Mouse (Mus musculus): Measurements from ENCODE around the gene Spred2. TPM values are rescaled to one million over a fixed set of nuclear protein-coding genes. Genes with fewer than 3 reads are reported as not detected.

The Spred2 gene
- total and polyA plus RNA-seq, 3 experiments = 7.8 to 76.0 (median 25.9) TPM

DNA sequence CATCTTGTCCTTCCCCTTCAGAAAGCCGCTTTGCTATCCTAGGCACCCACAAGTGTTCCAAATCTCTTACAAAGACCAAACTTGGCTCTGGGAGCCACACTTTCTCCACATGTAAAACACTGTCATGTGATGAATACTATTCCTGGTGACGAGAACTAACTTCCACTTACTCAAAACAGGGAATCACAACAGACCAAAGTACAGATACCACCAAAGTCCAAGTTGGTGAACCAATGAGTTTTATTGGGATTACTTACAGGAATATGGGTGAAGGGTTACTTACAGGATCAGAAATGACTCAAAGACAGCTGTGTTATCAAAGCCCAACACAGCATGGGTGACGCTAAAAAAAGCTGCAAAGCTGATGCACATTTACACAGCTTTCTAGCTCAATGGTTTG is 30.9 kb upstream of the Spred2 start:
- DNase-seq (ENCODE audit: low read depth, low spot score) = no peak
- Histone ChIP-seq H3K27ac (ENCODE audit: control insufficient read depth, low read depth, low read length) (no peak overlapping the region), H3K4me1 (ENCODE audit: control insufficient read depth in 1 of 2, insufficient read depth in 2 of 2, low read length in 2 of 2) (no peaks in the 10 kb centered on the region; a peak in 1 of 4 replicates), H3K9me3 (replicated peaks; ENCODE audit: insufficient read depth, low read length) (no peaks in the 10 kb centered on the region), H3K79me2 (ENCODE audit: control insufficient read depth, insufficient read depth, low read length, poor library complexity) (no peaks in the 10 kb centered on the region), H3K4me3 (ENCODE audit: control insufficient read depth in 1 of 2, insufficient read depth in 1 of 2, low read depth in 2 of 2, low read length in 2 of 2) (no peak overlapping the region), H3K9ac (ENCODE audit: control insufficient read depth, low read depth, low read length, poor library complexity, severe bottlenecking) (no peak overlapping the region), H3K36me3 (ENCODE audit: control insufficient read depth in 1 of 2, insufficient read depth in 2 of 2, low read length in 2 of 2) (no peaks in the 10 kb centered on the region), H3K27me3 (ENCODE audit: control insufficient read depth in 1 of 2, insufficient read depth in 2 of 2, low read length in 2 of 2) (peaks cover 2 to 6% of the 10 kb centered on the region in 2 experiments; a peak in 3 of 4 replicates)
- TF ChIP-seq ZKSCAN1 (IDR thresholded peaks at IDR 0.05; ENCODE audit: low read depth, low read length) (no peak), SMC3 (IDR thresholded peaks at IDR 0.05; ENCODE audit: low read depth, low read length) (no peak)

- H3K9ac ChIP-seq (ENCODE audit: control insufficient read depth, low read depth, low read length, poor library complexity, severe bottlenecking) = no peak overlapping the region
- DNase-seq (ENCODE audit: low read depth, low spot score) = no peak
- no peak overlapping the region for H3K4me3 ChIP-seq (ENCODE audit: control insufficient read depth in 1 of 2, insufficient read depth in 1 of 2, low read depth in 2 of 2, low read length in 2 of 2)
- H3K36me3 ChIP-seq (ENCODE audit: control insufficient read depth in 1 of 2, insufficient read depth in 2 of 2, low read length in 2 of 2) = no peaks in the 10 kb centered on the region
- no peak overlapping the region for H3K27ac ChIP-seq (ENCODE audit: control insufficient read depth, low read depth, low read length)
- H3K9me3 ChIP-seq (replicated peaks; ENCODE audit: insufficient read depth, low read length) = no peaks in the 10 kb centered on the region
- TF ChIP-seq RCOR1 (IDR thresholded peaks at IDR 0.05; ENCODE audit: low read depth, low read length) = no peak
- no peak for TF ChIP-seq ETS1 (IDR thresholded peaks at IDR 0.05; ENCODE audit: low read depth, low read length)
- TF ChIP-seq MYC (IDR thresholded peaks at IDR 0.05; ENCODE audit: low read depth, low read length) = no peak
- no peak for TF ChIP-seq MXI1 (IDR thresholded peaks at IDR 0.05; ENCODE audit: low read depth, low read length)
- no peak for TF ChIP-seq SIN3A (IDR thresholded peaks at IDR 0.05; ENCODE audit: low read length)
- TF ChIP-seq HCFC1 (IDR thresholded peaks at IDR 0.05; ENCODE audit: low read depth, low read length) = no peak
- TF ChIP-seq ZNF384 (IDR thresholded peaks at IDR 0.05; ENCODE audit: low read depth, low read length) = no peak
- TF ChIP-seq NELFE (IDR thresholded peaks at IDR 0.05; ENCODE audit: low read depth, low read length) = no peak
- TF ChIP-seq CTCF (IDR thresholded peaks at IDR 0.05 in 2 of 3, conservative IDR thresholded peaks at IDR 0.05 in 1 of 3; ENCODE audit: control insufficient read depth in 1 of 3, insufficient read depth in 1 of 3, low read depth in 2 of 3, low read length in 3 of 3, poor library complexity in 1 of 3, severe bottlenecking in 1 of 3) = no peak
- no peak for TF ChIP-seq TAL1 (IDR thresholded peaks at IDR 0.05; ENCODE audit: low read length)
- TF ChIP-seq JUND (IDR thresholded peaks at IDR 0.05; ENCODE audit: low read depth, low read length) = no peak
- TF ChIP-seq POLR2AphosphoS5 (IDR thresholded peaks at IDR 0.05; ENCODE audit: borderline replicate concordance, low read depth, low read length) = no peak
- no peaks in the 10 kb centered on the region for H3K79me2 ChIP-seq (ENCODE audit: control insufficient read depth, insufficient read depth, low read length, poor library complexity)
- peaks cover 2 to 3% of the 10 kb centered on the region in 2 experiments for H3K27me3 ChIP-seq (ENCODE audit: control insufficient read depth in 1 of 2, insufficient read depth in 2 of 2, low read length in 2 of 2)
- H3K4me1 ChIP-seq (ENCODE audit: control insufficient read depth in 1 of 2, insufficient read depth in 2 of 2, low read length in 2 of 2) = no peaks in the 10 kb centered on the region
Measured at GRCm38 (mm10) chr11:19899621-19900020, 24.6 kb upstream of the Spred2 start.

DNA sequence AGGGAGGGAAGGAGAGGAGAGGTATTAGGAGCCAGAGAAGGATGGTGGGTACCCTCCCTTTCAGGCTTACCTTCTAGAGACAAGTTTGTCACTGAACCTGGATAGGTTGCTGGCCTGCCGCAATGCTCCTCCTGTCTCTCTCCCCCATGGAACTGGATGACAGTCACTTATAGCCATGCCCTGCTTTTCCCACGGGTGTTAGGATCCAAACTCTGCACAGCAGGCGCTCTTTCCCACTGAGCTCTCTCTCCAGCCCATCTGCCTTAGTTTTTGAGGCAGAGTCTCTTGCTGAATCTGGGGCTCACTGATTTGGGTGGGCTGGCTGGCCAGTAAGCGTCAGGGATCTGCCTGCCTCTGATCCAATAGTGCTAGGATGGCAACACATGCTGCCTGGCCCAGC is 23.5 kb upstream of the Spred2 start:
- Histone ChIP-seq H3K27ac (ENCODE audit: control insufficient read depth, low read depth, low read length) (no peak overlapping the region), H3K36me3 (ENCODE audit: control insufficient read depth in 1 of 2, insufficient read depth in 2 of 2, low read length in 2 of 2) (no peaks in the 10 kb centered on the region), H3K9ac (ENCODE audit: control insufficient read depth, low read depth, low read length, poor library complexity, severe bottlenecking) (no peak overlapping the region), H3K4me3 (ENCODE audit: control insufficient read depth in 1 of 2, insufficient read depth in 1 of 2, low read depth in 2 of 2, low read length in 2 of 2) (no peak overlapping the region), H3K9me3 (replicated peaks; ENCODE audit: insufficient read depth, low read length) (no peaks in the 10 kb centered on the region), H3K4me1 (ENCODE audit: control insufficient read depth in 1 of 2, insufficient read depth in 2 of 2, low read length in 2 of 2) (no peaks in the 10 kb centered on the region), H3K27me3 (ENCODE audit: control insufficient read depth in 1 of 2, insufficient read depth in 2 of 2, low read length in 2 of 2) (peaks cover 2 to 3% of the 10 kb centered on the region in 2 experiments), H3K79me2 (ENCODE audit: control insufficient read depth, insufficient read depth, low read length, poor library complexity) (no peaks in the 10 kb centered on the region)
- TF ChIP-seq USF2 (IDR thresholded peaks at IDR 0.05; ENCODE audit: borderline replicate concordance in 1 of 2, insufficient read depth in 1 of 2, low read depth in 1 of 2, low read length in 2 of 2) (no peak), RCOR1 (IDR thresholded peaks at IDR 0.05; ENCODE audit: low read depth, low read length) (no peak), TCF12 (IDR thresholded peaks at IDR 0.05; ENCODE audit: low read depth, low read length) (no peak), USF1 (IDR thresholded peaks at IDR 0.05; ENCODE audit: low read depth, low read length) (no peak), RAD21 (IDR thresholded peaks at IDR 0.05; ENCODE audit: low read depth, low read length) (no peak), NELFE (IDR thresholded peaks at IDR 0.05; ENCODE audit: low read depth, low read length) (no peak), EP300 (IDR thresholded peaks at IDR 0.05; ENCODE audit: low read depth in 1 of 2, low read length in 2 of 2) (no peak), HCFC1 (IDR thresholded peaks at IDR 0.05; ENCODE audit: low read depth, low read length) (no peak), CHD2 (IDR thresholded peaks at IDR 0.05; ENCODE audit: low read length) (no peak), ZMIZ1 (IDR thresholded peaks at IDR 0.05; ENCODE audit: low read depth, low read length) (no peak), ZKSCAN1 (IDR thresholded peaks at IDR 0.05; ENCODE audit: low read depth, low read length) (no peak), POLR2AphosphoS2 (IDR thresholded peaks at IDR 0.05; ENCODE audit: low read length) (no peak), E2F4 (IDR thresholded peaks at IDR 0.05; ENCODE audit: borderline replicate concordance, low read depth, low read length) (no peak), KAT2A (conservative IDR thresholded peaks at IDR 0.05; ENCODE audit: low read depth, low read length) (no peak)
- DNase-seq (ENCODE audit: low read depth, low spot score) = no peak
